Comparison of ENCODE assay signal across 11 mouse cellular contexts in genomic region chr15:6570164-6570861, GRCm38 (mm10). TPM values are rescaled to one million over a fixed set of nuclear protein-coding genes. Genes with fewer than 3 reads are reported as not detected.
DNase-seq lines count a peak whose midpoint lies in the region; ATAC-seq and TF ChIP-seq lines count a peak whose summit lies in the region.
"Had no signal": no experiment of that assay in that cellular context is flagged by ENCODE, and none has a peak within 500 bp of the region (broad histone marks: within the 10 kb centered on the region; RNA-seq: fewer than 3 reads in every experiment).

No protein-coding gene starts in this region.

- WGBS in forebrain, embryonic 12.5 days: 94% methylated on average over 2 of the region's 2 CpGs
- WGBS in forebrain, embryonic 11.5 days: 96% methylated on average over 2 of the region's 2 CpGs
- WGBS in kidney, embryonic 15.5 days: 92% methylated on average over 2 of the region's 2 CpGs
- 92% methylated on average over 2 of the region's 2 CpGs for WGBS in kidney, embryonic 16.5 days
- 86% methylated on average over 2 of the region's 2 CpGs for WGBS in spleen, adult 2 months

- TF ChIP-seq CTCF in spleen, adult 2 months (IDR thresholded peaks at IDR 0.05; ENCODE audit: extremely low read depth, insufficient read depth, insufficient read length, insufficient replicate concordance): no peak

- no peak overlapping the region for H3K4me3 ChIP-seq in forebrain, embryonic 12.5 days (replicated peaks)
- H3K4me3 ChIP-seq in forebrain, embryonic 11.5 days (ENCODE audit: low read depth, low read length): no peak overlapping the region
- no peak overlapping the region for H3K4me3 ChIP-seq in kidney, embryonic 15.5 days (replicated peaks)
- H3K4me3 ChIP-seq in kidney, embryonic 16.5 days (ENCODE audit: low read length): no peak overlapping the region
- peak overlapping the region; percentile 2; the same call in 1 of the 2 replicates for H3K4me3 ChIP-seq in spleen, adult 2 months (ENCODE audit: extremely low read depth, insufficient read depth, insufficient read length)
- H3K4me3 ChIP-seq: heart, embryonic 13.5 days had no signal

- H3K27ac ChIP-seq in forebrain, embryonic 12.5 days: no peak overlapping the region
- H3K27ac ChIP-seq in forebrain, embryonic 11.5 days (ENCODE audit: low read depth, low read length): no peak overlapping the region
- H3K27ac ChIP-seq in kidney, embryonic 15.5 days: no peak overlapping the region
- H3K27ac ChIP-seq in kidney, embryonic 16.5 days (ENCODE audit: low read length): no peak overlapping the region
- peak overlapping the region; percentile 75 for H3K27ac ChIP-seq in spleen, adult 2 months (ENCODE audit: insufficient read depth, low read length)
- H3K27ac ChIP-seq: heart, embryonic 13.5 days had no signal

- TF ChIP-seq POLR2A in spleen, adult 2 months (IDR thresholded peaks at IDR 0.05; ENCODE audit: low read depth, low read length): no peak

- no peaks in the 10 kb centered on the region for H3K4me1 ChIP-seq in forebrain, embryonic 12.5 days
- no peaks in the 10 kb centered on the region for H3K4me1 ChIP-seq in forebrain, embryonic 11.5 days (replicated peaks; ENCODE audit: control insufficient read depth, insufficient read depth, low read length)
- 0 out of 2 replicates have a peak, but pooled peaks cover 2% of the 10 kb centered on the region for H3K4me1 ChIP-seq in kidney, embryonic 15.5 days
- 0 out of 2 replicates have a peak, but pooled peaks cover 3% of the 10 kb centered on the region for H3K4me1 ChIP-seq in kidney, embryonic 16.5 days (ENCODE audit: insufficient read depth, low read length)
- peaks cover 11% of the 10 kb centered on the region for H3K4me1 ChIP-seq in spleen, adult 2 months (ENCODE audit: control insufficient read depth, insufficient read depth, insufficient read length)

- no peaks in the 10 kb centered on the region for H3K27me3 ChIP-seq in forebrain, embryonic 12.5 days
- no peaks in the 10 kb centered on the region for H3K27me3 ChIP-seq in forebrain, embryonic 11.5 days (ENCODE audit: control insufficient read depth, insufficient read depth, low read length)
- H3K27me3 ChIP-seq in kidney, embryonic 15.5 days: no peaks in the 10 kb centered on the region
- H3K27me3 ChIP-seq in kidney, embryonic 16.5 days (ENCODE audit: insufficient read depth, low read length): no peaks in the 10 kb centered on the region
- H3K27me3 ChIP-seq in spleen, adult 2 months (ENCODE audit: control insufficient read depth, insufficient read depth, low read length): no peaks in the 10 kb centered on the region
- H3K27me3 ChIP-seq: CH12.LX; heart, embryonic 13.5 days had no signal

- DNase-seq in forebrain, embryonic 11.5 days (ENCODE audit: low spot score): no peak
- no peak for DNase-seq in spleen, adult 2 months (ENCODE audit: low read depth in 1 of 2, low spot score in 2 of 2)
- DNase-seq in spleen, postnatal 14 days (ENCODE audit: low spot score in 2 of 2): no peak
- no peak for DNase-seq in testis, postnatal 14 days (ENCODE audit: low spot score)
- no peak for DNase-seq in right cerebral cortex, postnatal 36 days (ENCODE audit: low spot score in 2 of 2)

- 0 out of 2 replicates have a peak, but pooled peaks have one; percentile 14 for ATAC-seq in forebrain, embryonic 12.5 days (ENCODE audit: low FRiP score)
- ATAC-seq in forebrain, embryonic 11.5 days (replicated peaks; ENCODE audit: low FRiP score): no peak
- ATAC-seq in kidney, embryonic 15.5 days (replicated peaks; ENCODE audit: low FRiP score): peak; percentile 26; the same call in 1 of the 2 replicates
- no peak for ATAC-seq in kidney, embryonic 16.5 days (ENCODE audit: low FRiP score, low TSS enrichment)

- no peaks in the 10 kb centered on the region for H3K36me3 ChIP-seq in forebrain, embryonic 12.5 days (replicated peaks)
- H3K36me3 ChIP-seq in forebrain, embryonic 11.5 days (ENCODE audit: control insufficient read depth, insufficient read depth, low read length): no peaks in the 10 kb centered on the region
- H3K36me3 ChIP-seq in kidney, embryonic 15.5 days: no peaks in the 10 kb centered on the region
- H3K36me3 ChIP-seq in kidney, embryonic 16.5 days (ENCODE audit: insufficient read depth, low read length): no peaks in the 10 kb centered on the region
- no peaks in the 10 kb centered on the region for H3K36me3 ChIP-seq in spleen, adult 2 months (ENCODE audit: control insufficient read depth, insufficient read depth, low read length)
- H3K36me3 ChIP-seq: heart, embryonic 13.5 days had no signal

- no peak overlapping the region for H3K4me2 ChIP-seq in forebrain, embryonic 12.5 days
- H3K4me2 ChIP-seq in forebrain, embryonic 11.5 days (ENCODE audit: low read depth, low read length, severe bottlenecking): no peak overlapping the region
- H3K4me2 ChIP-seq in kidney, embryonic 15.5 days: no peak overlapping the region
- H3K4me2 ChIP-seq in kidney, embryonic 16.5 days (replicated peaks; ENCODE audit: low read depth, low read length): no peak overlapping the region
- H3K4me2 ChIP-seq: heart, embryonic 13.5 days; liver, embryonic 11.5 days had no signal

- H3K9me3 ChIP-seq in forebrain, embryonic 12.5 days: no peaks in the 10 kb centered on the region
- no peaks in the 10 kb centered on the region for H3K9me3 ChIP-seq in forebrain, embryonic 11.5 days (ENCODE audit: control insufficient read depth, low read length)
- no peaks in the 10 kb centered on the region for H3K9me3 ChIP-seq in kidney, embryonic 15.5 days (replicated peaks)
- H3K9me3 ChIP-seq in kidney, embryonic 16.5 days (ENCODE audit: low read length): no peaks in the 10 kb centered on the region
- H3K9me3 ChIP-seq: heart, embryonic 13.5 days had no signal

- no peak overlapping the region for H3K9ac ChIP-seq in forebrain, embryonic 12.5 days
- H3K9ac ChIP-seq in forebrain, embryonic 11.5 days (ENCODE audit: low read length): no peak overlapping the region
- no peak overlapping the region for H3K9ac ChIP-seq in kidney, embryonic 15.5 days
- no peak overlapping the region for H3K9ac ChIP-seq in kidney, embryonic 16.5 days (replicated peaks; ENCODE audit: low read length)
- H3K9ac ChIP-seq: heart, embryonic 13.5 days had no signal

RNA-seq across cellular contexts. Expression of gene Fyb, which starts 47.7 kb away (rescaled TPM):
- 3.2 and 4.2 TPM in 2 replicates for polyA plus RNA-seq in forebrain, embryonic 12.5 days (2016; fragmentation: Nextera tagmentation; extraction: Ambion mirVana)
- polyA plus RNA-seq in forebrain, embryonic 11.5 days (2014; fragmentation: Nextera tagmentation; extraction: Ambion mirVana): 2.9 and 4.0 TPM in 2 replicates
- polyA plus RNA-seq in kidney, embryonic 15.5 days (2015; fragmentation: Nextera tagmentation; extraction: Ambion mirVana): 4.2 and 4.4 TPM in 2 replicates
- polyA plus RNA-seq in kidney, embryonic 16.5 days (2015; fragmentation: Nextera tagmentation; extraction: Ambion mirVana): 3.1 and 4.1 TPM in 2 replicates
- polyA plus RNA-seq in spleen, adult 2 months (2012; rRNA removed): 35.3 and 71.0 TPM in 2 replicates

Comparison
In these comparisons a context has a peak if more than half of its experiments do, and no peak if none do; other contexts are left out.
1. ATAC-seq: peak in forebrain, embryonic 12.5 days (single experiment) and kidney, embryonic 15.5 days (single experiment); none in forebrain, embryonic 11.5 days (single experiment) and kidney, embryonic 16.5 days (single experiment).